Mouse (Mus musculus) spleen, adult 2 months (tissue): Measurements from ENCODE around the gene Spns3. TPM values are rescaled to one million over a fixed set of nuclear protein-coding genes. Genes with fewer than 3 reads are reported as not detected.

Experiments used
- DNase-seq, 2 experiments: peaks; one replicate each; pipeline versions ENCODE4 v3.0.0 to v3.0.0-alpha.2; 2012 to 2021; ENCODE audit warnings: low spot score in 2 of 2, low read depth in 1 of 2
- H3K27ac ChIP-seq: fragments of 200-500 bp; 2 replicates; pipeline ENCODE4 v1.5.1; 2012; ENCODE audit warnings: low read length, inconsistent platforms; ENCODE audit not compliant: insufficient read depth
- H3K27me3 ChIP-seq: fragments of 200-500 bp; 2 replicates; pipeline ENCODE4 v1.6.1; 2012; ENCODE audit warnings: mild to moderate bottlenecking, moderate library complexity, low read length, inconsistent platforms; ENCODE audit not compliant: control insufficient read depth, insufficient read depth
- H3K36me3 ChIP-seq: fragments of 200-500 bp; 2 replicates; pipeline ENCODE4 v1.6.1; 2012; ENCODE audit warnings: mild to moderate bottlenecking, low read length, inconsistent platforms; ENCODE audit not compliant: control insufficient read depth, insufficient read depth
- H3K4me1 ChIP-seq: fragments of 200-500 bp; 2 replicates; pipeline ENCODE4 v1.6.1; 2011; ENCODE audit warnings: inconsistent platforms; ENCODE audit not compliant: control insufficient read depth, insufficient read depth, insufficient read length
- H3K4me3 ChIP-seq: fragments of 200-500 bp; 2 replicates; pipeline ENCODE4 v1.5.1; 2011; ENCODE audit warnings: mild to moderate bottlenecking, inconsistent platforms; ENCODE audit not compliant: insufficient read depth, insufficient read length; ENCODE audit errors: extremely low read depth
- CTCF ChIP-seq: fragments of 200-500 bp; IDR thresholded peaks from 2 replicates; pipeline ENCODE4 v1.5.1; 2011; ENCODE audit warnings: mild to moderate bottlenecking, inconsistent platforms; ENCODE audit not compliant: insufficient read depth, insufficient read length, insufficient replicate concordance; ENCODE audit errors: extremely low read depth
- POLR2A ChIP-seq: fragments of 200-500 bp; IDR thresholded peaks from 2 replicates; pipeline ENCODE4 v1.6.1; 2011; ENCODE audit warnings: low read depth, low read length, inconsistent platforms
- WGBS: fragments of 180-500 bp; shearing (Covaris S2); methylation state at CpG from one replicate; pipeline ENCODE4 v1.1.7; 2018; 5-methylcytosine and 5-hydroxymethylcytosine counted together
- polyA plus RNA-seq: library from polyadenylated mRNA; depleted of rRNA; stranded (reverse); fragments of >200 nt; gene quantifications from 2 replicates; pipeline ENCODE4 v1.2.3, GENCODE M21; 2012

The Spns3 gene
- polyA plus RNA-seq, 1 experiment = 18.8 TPM

- H3K4me3 ChIP-seq = no peak overlapping the region
- peaks cover 15% of the 10 kb centered on the region for H3K4me1 ChIP-seq
- H3K36me3 ChIP-seq = no peaks in the 10 kb centered on the region
- TF ChIP-seq CTCF (no peak), POLR2A (no peak)
- H3K27me3 ChIP-seq = no peaks in the 10 kb centered on the region; the same call in 1 of the 2 replicates
- no peak for DNase-seq
- H3K27ac ChIP-seq = no peak overlapping the region
- WGBS = 52% methylated on average over 2 of the region's 2 CpGs
Observed at GRCm38 (mm10) chr11:72487739-72488138, 62.6 kb downstream of the Spns3 start.

GRCm38 (mm10) chr11:72487171-72487570 is 63.1 kb downstream of the Spns3 start:
- 42% methylated on average over 5 of the region's 5 CpGs for WGBS
- TF ChIP-seq POLR2A (no peak), CTCF (no peak)
- Histone ChIP-seq H3K4me1 (peaks cover 15% of the 10 kb centered on the region), H3K4me3 (no peak overlapping the region), H3K27ac (no peak overlapping the region), H3K36me3 (no peaks in the 10 kb centered on the region), H3K27me3 (no peaks in the 10 kb centered on the region; the same call in 1 of the 2 replicates)
- DNase-seq = no peak

- no peaks in the 10 kb centered on the region; the same call in 1 of the 2 replicates for H3K27me3 ChIP-seq
- no peak for TF ChIP-seq POLR2A
- TF ChIP-seq CTCF = no peak
- peaks cover 15% of the 10 kb centered on the region for H3K4me1 ChIP-seq
- no peak overlapping the region for H3K4me3 ChIP-seq
- WGBS = 69% methylated on average over 11 of the region's 11 CpGs
- no peak for DNase-seq
- H3K27ac ChIP-seq = no peak overlapping the region
- H3K36me3 ChIP-seq = no peaks in the 10 kb centered on the region
Observed at GRCm38 (mm10) chr11:72485960-72486359, 64.3 kb downstream of the Spns3 start.

GRCm38 (mm10) chr11:72485157-72485556 is 65.1 kb downstream of the Spns3 start:
- no peak for DNase-seq
- no peak overlapping the region for H3K27ac ChIP-seq

GRCm38 (mm10) chr11:72484549-72484948 is 65.8 kb downstream of the Spns3 start:
- H3K4me3 ChIP-seq = no peak overlapping the region
- no peaks in the 10 kb centered on the region; the same call in 1 of the 2 replicates for H3K27me3 ChIP-seq
- WGBS = 7% methylated on average over 6 of the region's 6 CpGs
- DNase-seq = no peak
- H3K27ac ChIP-seq = no peak overlapping the region
- H3K4me1 ChIP-seq = peaks cover 15% of the 10 kb centered on the region
- no peak for TF ChIP-seq POLR2A
- no peak for TF ChIP-seq CTCF
- no peaks in the 10 kb centered on the region for H3K36me3 ChIP-seq

More at GRCm38 (mm10) chr11:72485157-72485556, 65.1 kb downstream of the Spns3 start:
- WGBS = 48% methylated on average over 5 of the region's 5 CpGs
- Histone ChIP-seq H3K4me3 (no peak overlapping the region), H3K27me3 (no peaks in the 10 kb centered on the region; the same call in 1 of the 2 replicates), H3K36me3 (no peaks in the 10 kb centered on the region), H3K4me1 (peaks cover 15% of the 10 kb centered on the region)
- TF ChIP-seq POLR2A = no peak

- DNase-seq = no peak
- Histone ChIP-seq H3K4me1 (peaks cover 6% of the 10 kb centered on the region; the same call in 1 of the 2 replicates), H3K27ac (no peak overlapping the region), H3K4me3 (no peak overlapping the region), H3K27me3 (no peaks in the 10 kb centered on the region), H3K36me3 (no peaks in the 10 kb centered on the region)
- WGBS = 56% methylated on average over 4 of the region's 4 CpGs
- no peak for TF ChIP-seq POLR2A
- no peak for TF ChIP-seq CTCF
Observed at GRCm38 (mm10) chr11:72481952-72482351, 68.4 kb downstream of the Spns3 start.

GRCm38 (mm10) chr11:72481313-72481712 is 69.0 kb downstream of the Spns3 start:
- no peaks in the 10 kb centered on the region for H3K27me3 ChIP-seq
- TF ChIP-seq POLR2A = no peak
- H3K36me3 ChIP-seq = no peaks in the 10 kb centered on the region
- H3K4me1 ChIP-seq = peaks cover 12% of the 10 kb centered on the region; the same call in 1 of the 2 replicates
- no peak overlapping the region for H3K27ac ChIP-seq
- WGBS = 57% methylated on average over 5 of the region's 5 CpGs
- H3K4me3 ChIP-seq = no peak overlapping the region
- no peak for DNase-seq
